Mouse (Mus musculus): ENCODE measurements around the gene 3110082I17Rik. TPM values are rescaled to one million over a fixed set of nuclear protein-coding genes. Genes with fewer than 3 reads are reported as not detected.

Gene 3110082I17Rik
- total RNA-seq (2021): 10 to 100 TPM; 16.6 to 17.6 TPM
- long read RNA-seq, experiment 1, transcript 3110082I17Rik-201 (5 exons, 1,429 nt): major isoform, 23 of 35 reads
- long read RNA-seq, experiment 1, partial matches to known transcripts: 4 of 35 reads
- long read RNA-seq, experiment 1, other reads (novel, unspliced or antisense): 8 of 35 reads
- long read RNA-seq, experiment 2, transcript 3110082I17Rik-201 (5 exons, 1,429 nt): major isoform, 21 of 30 reads
- long read RNA-seq, experiment 2, partial matches to known transcripts: 3 of 30 reads
- long read RNA-seq, experiment 2, other reads (novel, unspliced or antisense): 4 of 30 reads

GRCm38 (mm10) chr5:139460384-139461067 lies at the start of gene 3110082I17Rik:
Gene 3110082I17Rik, minus strand, starts transcription at chr5:139460527.
- intact Hi-C loops (cut with DNase I): no loop called here
- peak; percentile 99 to 100 for DNase-seq (ENCODE audit: low spot score in 2 of 2)

- no peak for DNase-seq (ENCODE audit: low spot score in 2 of 2)
- intact Hi-C loops (cut with DNase I): no loop called here
Measured at GRCm38 (mm10) chr5:139506207-139506606, 45.9 kb upstream of the 3110082I17Rik start.

GRCm38 (mm10) chr5:139505073-139505606 lies 44.8 kb upstream of the 3110082I17Rik start:
- intact Hi-C loops (cut with DNase I): no loop called here
- DNase-seq (ENCODE audit: low spot score in 2 of 2): peak; percentile 74 to 81

- intact Hi-C loops (cut with DNase I): no loop called here
- peak; percentile 39 to 44 for DNase-seq (ENCODE audit: low spot score in 2 of 2)
Measured at GRCm38 (mm10) chr5:139502281-139502680, 42.0 kb upstream of the 3110082I17Rik start.

GRCm38 (mm10) chr5:139498791-139499190 lies 38.5 kb upstream of the 3110082I17Rik start:
- no peak for DNase-seq (ENCODE audit: low spot score in 2 of 2)
- intact Hi-C loops (cut with DNase I): no loop called here

GRCm38 (mm10) chr5:139496939-139497338 lies 36.6 kb upstream of the 3110082I17Rik start:
- no peak for DNase-seq (ENCODE audit: low spot score in 2 of 2)
- intact Hi-C loops (cut with DNase I): no loop called here

GRCm38 (mm10) chr5:139495019-139495669 lies 34.8 kb upstream of the 3110082I17Rik start:
- intact Hi-C loops (cut with DNase I): no loop called here
- peak; percentile 28 for DNase-seq (ENCODE audit: low spot score in 2 of 2)

GRCm38 (mm10) chr5:139493690-139494089 lies 33.4 kb upstream of the 3110082I17Rik start:
- DNase-seq (ENCODE audit: low spot score in 2 of 2): no peak
- intact Hi-C loops (cut with DNase I): no loop called here

GRCm38 (mm10) chr5:139491348-139491747 lies 31.0 kb upstream of the 3110082I17Rik start:
- no peak for DNase-seq (ENCODE audit: low spot score in 2 of 2)
- intact Hi-C loops (cut with DNase I): no loop called here

- DNase-seq (ENCODE audit: low spot score in 2 of 2): no peak
- intact Hi-C loops (cut with DNase I): no loop called here
Measured at GRCm38 (mm10) chr5:139490131-139490530, 29.8 kb upstream of the 3110082I17Rik start.

GRCm38 (mm10) chr5:139484185-139484814 lies 24.0 kb upstream of the 3110082I17Rik start, which contains the start of gene Zfand2a:
Gene Zfand2a, minus strand, starts transcription at chr5:139484549.
- DNase-seq (ENCODE audit: low spot score in 2 of 2): peak; percentile 100
- intact Hi-C loops (cut with DNase I): no loop called here

GRCm38 (mm10) chr5:139483171-139483848 lies 23.0 kb upstream of the 3110082I17Rik start:
- intact Hi-C loops (cut with DNase I): no loop called here
- DNase-seq (ENCODE audit: low spot score in 2 of 2): no peak

GRCm38 (mm10) chr5:139480406-139480805 lies 20.1 kb upstream of the 3110082I17Rik start:
- no peak for DNase-seq (ENCODE audit: low spot score in 2 of 2)
- intact Hi-C loops (cut with DNase I): no loop called here

- DNase-seq (ENCODE audit: low spot score in 2 of 2): no peak
- intact Hi-C loops (cut with DNase I): no loop called here
Measured at GRCm38 (mm10) chr5:139479088-139479487, 18.8 kb upstream of the 3110082I17Rik start.

GRCm38 (mm10) chr5:139474741-139475140 lies 14.4 kb upstream of the 3110082I17Rik start:
- intact Hi-C loops (cut with DNase I): no loop called here
- DNase-seq (ENCODE audit: low spot score in 2 of 2): peak; percentile 28 to 52

GRCm38 (mm10) chr5:139467998-139468397 lies 7.7 kb upstream of the 3110082I17Rik start:
- intact Hi-C loops (cut with DNase I): loop anchor here (1.0 to 5.0 kb wide), 2 partner anchors 104 to 186 kb away; no protein-coding TSS in a partner anchor
- peak; percentile 54 to 67 for DNase-seq (ENCODE audit: low spot score in 2 of 2)

- intact Hi-C loops (cut with DNase I): loop anchor here (5.0 kb wide), 1 partner anchor 184 kb away; no protein-coding TSS in a partner anchor
- no peak for DNase-seq (ENCODE audit: low spot score in 2 of 2)
Measured at GRCm38 (mm10) chr5:139466801-139467200, 6.5 kb upstream of the 3110082I17Rik start.

GRCm38 (mm10) chr5:139466373-139466772 lies 6.0 kb upstream of the 3110082I17Rik start:
- no peak for DNase-seq (ENCODE audit: low spot score in 2 of 2)
- intact Hi-C loops (cut with DNase I): loop anchor here (5.0 kb wide), 1 partner anchor 184 kb away; no protein-coding TSS in a partner anchor

- DNase-seq (ENCODE audit: low spot score in 2 of 2): no peak
- intact Hi-C loops (cut with DNase I): loop anchor here (5.0 kb wide), 1 partner anchor 183 kb away; no protein-coding TSS in a partner anchor
Measured at GRCm38 (mm10) chr5:139464874-139465273, 4.5 kb upstream of the 3110082I17Rik start.
